Mouse (Mus musculus): ENCODE data around the gene Zfhx3.

DNA sequence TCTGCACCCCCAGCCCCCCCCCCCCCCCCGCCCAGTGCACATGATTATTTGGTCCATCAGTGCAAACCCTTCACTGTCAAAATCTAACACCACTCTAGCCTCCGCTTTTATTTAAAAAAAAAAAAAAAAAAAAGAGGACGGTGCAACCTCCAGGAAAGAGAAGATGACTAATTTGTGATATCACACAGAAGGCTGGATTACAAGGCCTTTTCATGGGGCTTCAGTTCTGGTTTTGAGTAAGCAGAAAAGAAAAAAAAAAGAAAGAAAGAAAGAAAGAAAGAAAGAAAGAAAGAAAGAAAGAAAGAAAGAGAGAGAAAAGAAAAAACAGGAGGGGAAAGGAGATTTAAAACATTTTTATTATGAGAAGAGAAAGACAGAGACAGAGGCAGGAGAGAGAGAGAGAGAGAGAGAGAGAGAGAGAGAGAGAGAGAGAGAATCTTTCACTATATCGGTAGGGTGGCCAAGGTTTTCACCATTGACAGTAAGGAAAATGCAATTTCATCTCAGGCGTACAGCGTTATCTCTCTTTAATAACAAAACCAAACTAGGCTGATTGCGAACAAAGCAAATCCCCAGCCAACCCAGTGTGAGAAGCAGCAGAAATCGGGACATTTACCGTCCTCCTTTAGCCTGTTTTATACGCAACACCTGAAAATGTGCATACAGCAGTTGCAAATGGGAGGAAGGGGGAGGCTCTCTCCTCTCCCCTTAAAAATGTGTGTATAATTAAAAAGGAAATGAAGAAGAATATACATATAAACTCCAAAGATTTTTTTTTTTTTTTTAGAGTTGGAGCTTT, 1.3 kb downstream of the Zfhx3 start:
- TF ChIP-seq CTCF (conservative IDR thresholded peaks at IDR 0.05; ENCODE audit: insufficient read depth, insufficient read length, low read depth, low read length) (no peak), POLR2A (IDR thresholded peaks at IDR 0.05; ENCODE audit: low read depth, low read length) (no peak)

All from kidney, adult 2 months (tissue).